Mouse (Mus musculus) WW6 (cell line): Measurements from ENCODE around the gene Slc1a3.

Experiments
- DNase-seq: peaks from one replicate; pipeline ENCODE4 v3.0.0-alpha.2; 2013; ENCODE audit warnings: low read depth, low spot score

Gene Slc1a3

GRCm38 (mm10) chr15:8614701-8615100, 95.9 kb downstream of the Slc1a3 start:
- no peak for DNase-seq

DNA sequence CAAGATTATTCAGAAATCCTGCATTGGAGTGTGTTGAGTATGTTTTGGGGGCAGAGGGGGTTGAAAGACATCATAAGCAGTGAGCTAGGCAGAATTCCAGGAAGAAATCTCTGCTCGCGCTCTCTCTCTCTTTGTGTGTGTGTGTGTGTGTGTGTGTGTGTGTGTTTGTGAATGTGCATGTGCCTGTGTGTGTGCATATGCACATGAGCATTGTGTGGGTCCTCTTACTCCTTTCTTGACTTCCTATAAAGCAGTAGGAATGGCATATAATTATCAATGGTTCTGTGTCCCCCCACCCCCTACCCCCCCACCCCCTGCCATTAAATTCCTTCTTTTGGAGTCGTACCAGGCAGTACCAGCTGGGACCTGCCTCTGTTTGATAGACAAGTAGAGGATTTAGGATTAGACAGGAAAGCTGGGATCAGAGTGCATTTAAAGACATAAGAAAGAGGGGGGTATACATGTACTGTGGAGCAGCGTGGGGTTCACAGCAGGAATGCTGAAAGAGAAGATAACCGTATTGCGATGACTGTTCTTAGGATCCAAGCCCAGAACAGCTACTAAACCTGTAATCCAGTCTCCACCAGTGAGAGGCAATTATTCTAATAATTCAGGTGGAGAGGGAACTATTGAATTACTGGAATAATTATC, 104.9 kb downstream of the Slc1a3 start:
- no peak for DNase-seq

- no peak for DNase-seq
These were observed 108.2 kb downstream of the Slc1a3 start for GRCm38 (mm10) chr15:8602362-8602761.

GRCm38 (mm10) chr15:8601312-8602146, 109.0 kb downstream of the Slc1a3 start:
- no peak for DNase-seq

DNA sequence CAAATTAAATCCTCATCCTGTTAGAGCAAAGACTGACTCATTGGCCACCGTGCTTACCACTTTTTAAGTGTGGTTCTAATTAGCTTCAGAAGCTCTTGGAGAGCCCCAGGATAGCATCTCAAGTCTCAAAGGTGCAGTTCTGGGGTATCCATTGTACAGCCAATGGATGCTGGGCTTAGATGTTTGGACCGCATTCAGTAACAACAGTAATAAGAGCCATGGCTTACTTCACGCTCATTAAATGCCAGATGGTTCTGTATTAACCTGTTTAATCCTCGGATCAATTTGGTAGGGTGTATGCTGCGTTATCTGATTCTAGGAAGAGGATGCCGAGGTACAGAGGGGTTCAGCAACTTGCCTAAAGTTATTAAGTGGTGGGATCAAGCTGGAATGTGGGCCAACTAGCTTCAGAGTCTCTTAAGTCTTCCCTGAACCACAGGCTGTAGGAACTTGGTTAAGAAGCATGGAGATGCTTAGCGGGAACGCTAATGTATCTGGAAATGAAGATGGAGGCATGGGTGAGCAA, 114.1 kb downstream of the Slc1a3 start:
- no peak for DNase-seq

- DNase-seq = no peak
These were observed 115.3 kb downstream of the Slc1a3 start for GRCm38 (mm10) chr15:8595226-8595625.

GRCm38 (mm10) chr15:8589503-8590116, 121.0 kb downstream of the Slc1a3 start:
- peak; percentile 48 for DNase-seq

GRCm38 (mm10) chr15:8588065-8588464, 122.5 kb downstream of the Slc1a3 start:
- no peak for DNase-seq

GRCm38 (mm10) chr15:8586822-8587281, 123.7 kb downstream of the Slc1a3 start:
- DNase-seq = no peak
